Mouse (Mus musculus) CD4-positive, CD25-positive, alpha-beta regulatory T cell, adult 2 months (primary cell): ENCODE measurements around the gene Npcd.

Experiments used
- DNase-seq: peaks from one replicate; pipeline ENCODE4 v3.0.0-alpha.2; 2012; ENCODE audit warnings: low read depth, low spot score

The Npcd gene

DNA sequence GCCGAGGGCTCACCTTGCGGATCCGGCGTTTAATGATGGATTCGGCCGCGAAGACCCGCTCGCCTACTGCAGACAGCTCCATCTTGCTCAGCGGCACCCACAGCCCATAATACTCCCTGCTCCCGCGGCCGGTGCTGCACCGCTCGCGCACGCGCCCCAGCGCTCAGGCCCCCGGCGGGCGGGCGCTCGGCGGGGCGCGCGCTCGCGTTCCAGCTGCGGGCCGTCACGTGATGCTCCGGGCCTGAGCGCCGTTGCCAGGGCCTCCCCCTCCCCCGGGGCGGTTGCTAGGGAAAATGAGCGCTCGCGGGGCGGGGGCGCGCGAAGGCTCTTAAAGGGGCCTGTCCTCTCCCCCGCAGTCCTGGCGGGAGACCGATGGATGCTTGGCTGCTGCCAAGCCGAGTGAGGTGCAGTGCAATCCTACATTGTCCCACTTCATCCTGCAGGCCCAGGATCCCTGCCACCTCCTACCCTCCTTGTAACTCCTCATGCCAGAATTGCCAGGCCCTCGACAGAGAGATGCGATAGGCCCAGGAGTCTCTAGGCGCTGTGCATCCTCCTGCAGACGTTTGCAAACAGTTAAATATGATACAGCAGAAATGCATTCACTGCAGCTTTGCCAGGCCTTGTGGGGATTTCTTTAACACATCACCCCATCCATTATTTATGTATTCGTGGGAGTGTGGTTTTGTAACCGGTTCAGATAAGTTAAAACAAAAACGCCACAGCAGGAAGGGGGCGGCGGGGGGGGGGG is at the start of gene Npcd, which contains the start of gene Cbx6:
Gene Npcd, minus strand, starts transcription at position 108 of the 751 bp plus-strand sequence.
Gene Cbx6, minus strand, starts transcription at position 559 of the 751 bp plus-strand sequence.
- DNase-seq = peak; percentile 93

DNA sequence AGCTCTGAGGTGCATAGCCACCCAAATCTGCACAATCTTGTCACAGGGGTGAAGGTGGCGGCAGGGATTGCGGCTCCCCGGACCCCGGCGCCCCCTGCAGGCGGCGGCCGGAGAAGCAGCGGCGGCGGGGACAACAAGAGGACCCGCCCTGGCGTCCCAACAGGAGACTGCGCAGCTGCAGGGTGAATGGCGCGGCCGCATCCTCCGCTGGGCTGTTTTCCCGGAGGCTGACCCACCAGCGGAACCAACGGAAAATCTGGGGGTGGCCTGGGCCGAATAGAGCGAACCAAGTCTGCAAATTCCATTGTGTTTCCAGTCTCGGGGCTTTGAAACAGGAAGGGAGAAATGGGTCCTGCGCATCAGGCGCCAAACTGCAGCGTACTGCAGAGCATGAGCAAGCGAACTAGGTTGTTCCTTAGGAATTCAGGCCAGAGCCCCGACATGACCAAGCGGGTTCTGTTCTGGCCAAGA is 49.4 kb upstream of the Npcd start:
- peak; percentile 94 for DNase-seq

DNA sequence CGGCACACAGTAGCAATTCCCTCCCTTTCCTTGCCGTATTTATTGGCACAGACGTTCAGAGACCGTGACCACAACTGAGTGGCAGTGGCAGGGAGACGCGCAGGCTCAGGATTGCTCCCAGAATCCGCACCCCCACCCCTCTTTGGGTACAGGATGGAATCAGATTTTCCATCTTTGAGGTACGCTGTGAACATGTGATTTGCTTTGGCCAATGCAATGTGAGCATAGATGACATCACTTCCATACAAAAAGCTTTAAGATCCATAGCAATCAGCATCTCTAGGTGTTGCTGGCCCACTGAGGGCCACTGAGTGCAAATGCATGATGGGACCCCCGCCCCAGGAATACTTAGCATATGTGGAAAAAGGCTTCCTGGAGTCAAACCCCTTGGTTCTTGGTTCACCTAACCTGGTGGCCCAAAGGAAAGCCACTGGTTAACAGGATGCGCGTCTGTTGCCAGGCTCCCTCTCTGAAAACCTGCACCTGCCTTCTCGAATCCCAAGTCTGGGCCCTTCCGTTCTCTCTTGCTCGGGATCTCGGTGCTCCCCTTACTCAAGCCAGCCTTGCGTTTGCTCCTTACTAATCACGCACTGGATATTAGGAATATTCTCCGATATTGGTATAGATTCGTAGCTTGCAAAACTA is 48.7 kb upstream of the Npcd start:
- DNase-seq = peak; percentile 53

DNA sequence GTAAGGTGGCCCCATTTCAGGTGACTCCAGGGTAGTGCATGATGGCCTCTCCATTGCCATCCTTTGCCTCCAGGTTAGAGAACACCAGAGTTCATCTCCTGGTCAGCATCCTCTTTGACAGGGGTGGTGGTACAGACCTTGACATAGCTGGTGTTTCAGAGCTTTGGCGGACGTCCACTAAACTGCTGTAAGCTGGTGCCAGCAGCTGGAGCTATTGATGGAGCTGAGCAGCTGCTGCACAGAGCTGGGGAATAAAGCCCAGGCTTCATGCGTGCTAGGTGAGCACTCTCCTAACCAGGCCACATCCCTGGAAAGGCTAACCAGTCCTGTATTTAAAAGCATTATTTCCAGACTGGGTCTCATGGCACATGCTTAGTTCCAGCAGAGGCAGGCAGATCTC is 46.4 kb upstream of the Npcd start:
- no peak for DNase-seq

DNA sequence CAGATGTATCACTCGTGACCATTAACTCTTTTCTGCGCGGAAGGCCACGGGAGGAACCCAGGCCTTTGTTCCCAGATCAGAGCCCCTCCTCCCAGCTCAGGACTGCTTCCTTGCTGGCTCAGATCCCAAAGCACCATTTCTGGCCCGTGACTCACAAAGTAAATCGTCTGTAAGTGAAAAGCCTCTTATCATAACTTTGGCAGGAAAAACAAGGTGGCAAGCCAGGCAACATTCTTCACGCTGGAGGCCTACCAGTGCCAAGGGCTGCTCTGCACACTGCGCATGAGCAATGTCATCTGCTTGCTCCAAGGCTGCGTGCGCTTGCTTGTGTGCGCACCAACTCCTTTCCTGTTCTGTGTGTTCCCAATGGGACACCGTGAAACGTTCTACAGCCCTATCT is 45.3 kb upstream of the Npcd start:
- no peak for DNase-seq

DNA sequence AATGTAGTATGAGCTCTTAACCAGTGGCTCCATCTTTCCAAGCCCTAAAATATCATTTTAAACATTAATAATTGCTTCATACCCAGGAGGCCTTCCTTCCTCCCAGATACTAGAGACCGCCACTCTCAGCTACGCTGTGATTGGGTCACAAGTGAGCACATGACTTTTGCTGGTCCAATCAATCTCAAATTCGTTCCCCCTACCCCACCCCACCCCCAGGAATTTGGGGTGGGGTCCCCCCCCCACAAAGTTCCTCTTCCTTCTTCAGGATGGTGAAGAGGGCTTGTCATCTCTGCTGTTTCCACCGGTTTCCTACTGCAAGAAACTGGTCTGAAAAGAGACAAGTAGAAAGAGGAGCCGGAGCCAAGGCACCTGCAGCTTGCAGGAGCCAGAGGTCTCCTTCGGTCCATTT is 44.7 kb upstream of the Npcd start:
- DNase-seq = no peak

DNA sequence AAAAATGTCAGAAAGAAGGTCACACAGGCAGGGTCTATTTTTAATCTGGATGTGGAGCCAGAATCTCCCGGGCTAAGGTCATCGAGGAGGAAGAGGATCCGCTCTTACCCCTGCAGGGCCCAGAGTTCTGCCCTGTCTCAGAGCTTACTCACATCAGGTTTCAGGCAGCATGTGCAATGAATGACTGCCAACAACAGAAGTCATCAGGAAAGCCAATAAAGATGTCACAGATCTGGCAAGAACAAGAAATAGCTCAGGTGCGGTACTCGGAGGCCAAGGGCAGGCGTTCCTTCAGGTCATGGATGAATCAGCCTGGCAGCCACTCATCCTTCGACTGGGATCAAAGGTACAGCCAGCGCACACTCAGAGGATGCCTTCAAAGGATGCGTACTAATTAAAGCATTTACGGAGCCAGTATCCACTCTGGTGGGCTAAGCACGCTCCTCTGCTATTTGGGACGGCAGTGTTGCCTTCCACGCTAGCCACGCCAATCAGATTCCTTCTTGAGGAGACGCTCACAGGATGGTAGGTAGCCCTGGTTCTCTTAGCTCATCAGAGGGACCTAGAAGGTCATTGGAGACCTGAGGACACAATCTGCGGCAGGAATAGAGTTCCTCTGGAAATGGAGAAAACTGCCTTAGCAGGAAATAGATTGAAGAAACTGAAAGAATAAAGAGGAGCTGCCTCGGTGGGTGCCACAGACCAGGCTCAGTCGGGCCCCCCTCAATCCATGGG is 41.4 kb upstream of the Npcd start:
- no peak for DNase-seq

DNA sequence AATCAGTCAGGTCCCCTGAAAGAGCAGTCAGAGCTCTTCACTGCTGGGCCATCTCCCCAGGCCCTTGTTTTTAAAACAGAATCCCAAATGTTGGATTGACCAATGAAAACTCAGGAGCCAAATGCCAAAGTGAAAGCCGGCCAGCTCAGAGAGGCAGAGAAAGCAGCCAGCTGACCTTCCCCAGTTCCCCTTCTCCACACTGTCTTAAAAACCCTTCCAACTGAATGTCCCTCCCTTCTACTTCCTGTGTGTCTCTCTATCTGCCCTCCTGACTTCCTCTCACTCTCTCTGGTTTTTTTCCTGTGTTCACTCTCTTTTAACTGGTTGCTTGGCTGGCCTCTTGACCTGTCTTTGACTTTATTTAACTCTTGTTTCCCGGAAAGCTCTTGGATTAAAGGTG is 40.0 kb upstream of the Npcd start:
- no peak for DNase-seq

DNA sequence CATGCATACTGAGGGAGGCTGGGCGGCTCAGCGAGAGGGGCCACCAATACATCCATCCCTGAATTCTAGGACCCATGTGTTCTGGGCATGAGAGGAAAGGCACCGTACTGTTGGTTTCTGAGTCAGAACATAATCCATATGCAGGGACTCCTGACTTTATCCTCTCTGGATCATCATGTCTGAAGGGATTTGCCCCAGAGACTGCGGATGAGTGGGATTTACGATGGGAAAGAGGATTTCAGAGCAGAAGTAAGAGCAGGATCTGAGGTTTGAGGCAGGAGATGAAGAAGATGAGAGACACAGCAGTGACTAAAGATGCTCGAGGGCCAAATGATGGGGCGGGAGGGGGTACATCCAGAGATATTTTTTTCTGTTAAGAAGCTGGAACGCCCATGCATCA is 39.5 kb upstream of the Npcd start:
- no peak for DNase-seq

DNA sequence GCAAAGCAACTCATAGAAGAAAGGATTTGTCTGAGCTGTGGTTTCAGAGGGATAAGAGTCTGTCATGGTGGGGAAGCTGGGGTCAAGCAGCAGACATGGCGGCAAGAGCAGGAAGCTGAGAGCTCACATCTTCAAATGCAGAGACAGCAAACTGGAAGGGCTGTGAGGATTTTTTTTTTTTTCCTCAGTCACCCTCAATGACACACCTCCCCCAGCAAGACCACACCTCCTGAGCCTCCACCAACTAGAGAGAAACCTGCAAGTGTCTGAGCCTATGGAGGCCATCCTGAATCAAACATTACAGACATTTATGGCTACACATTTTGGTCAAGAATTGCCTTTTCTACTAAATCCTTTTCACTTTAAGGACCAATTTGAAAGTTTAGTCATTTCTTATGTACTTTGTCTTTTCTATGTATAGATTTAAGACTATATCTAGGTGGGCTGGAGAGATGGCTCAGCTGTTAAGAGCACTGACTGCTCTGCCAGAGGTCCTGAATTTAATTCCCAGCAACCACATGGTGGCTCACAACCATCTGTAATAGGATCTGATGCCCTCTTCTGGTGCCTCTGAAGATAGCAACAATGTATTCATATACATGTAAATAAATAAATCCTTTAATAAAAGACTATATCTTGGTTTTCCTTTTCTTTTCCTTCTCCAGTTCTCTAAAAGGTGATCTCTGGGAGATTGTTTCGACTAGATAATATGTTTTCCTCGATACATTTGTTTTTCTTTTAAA is 33.4 kb upstream of the Npcd start:
- peak; percentile 35 for DNase-seq

DNA sequence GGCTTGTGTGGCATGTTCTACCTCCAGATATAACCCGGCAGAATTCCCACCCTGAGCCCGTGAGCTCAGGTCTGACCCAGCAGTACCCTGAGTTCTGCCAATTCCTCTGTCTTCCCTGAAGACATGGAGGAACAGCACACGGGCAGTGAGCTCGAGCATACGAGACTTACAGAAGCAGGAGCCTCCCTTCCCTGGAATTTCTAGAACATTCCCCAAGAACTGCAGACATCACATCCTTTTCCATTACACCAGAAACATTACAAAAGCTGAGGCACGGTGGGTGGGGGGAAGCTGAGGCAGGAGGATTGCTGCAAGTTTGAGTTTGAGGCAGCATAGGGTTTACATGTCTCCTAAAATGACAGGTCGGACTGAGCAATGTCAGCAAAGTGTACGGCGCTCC is 25.8 kb upstream of the Npcd start:
- no peak for DNase-seq

DNA sequence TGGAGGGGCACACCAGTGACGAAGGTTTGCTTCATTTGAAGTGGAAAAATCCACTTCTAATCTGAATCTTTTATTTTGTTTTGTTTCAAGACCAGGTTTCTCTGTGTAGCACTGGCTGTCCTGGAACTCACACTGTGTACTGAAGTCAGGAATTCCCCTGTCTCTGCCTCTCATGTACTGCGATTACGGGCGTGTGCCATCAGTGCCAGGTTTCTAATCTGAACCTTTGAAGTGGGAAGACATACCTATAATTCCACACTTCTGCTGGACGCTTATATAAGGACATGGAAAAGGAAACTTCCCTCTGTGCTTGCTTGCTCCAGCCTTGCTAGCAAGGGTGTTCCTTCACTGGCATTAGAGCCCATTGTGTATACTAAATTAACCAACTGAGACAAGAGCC is 24.9 kb upstream of the Npcd start:
- no peak for DNase-seq

DNA sequence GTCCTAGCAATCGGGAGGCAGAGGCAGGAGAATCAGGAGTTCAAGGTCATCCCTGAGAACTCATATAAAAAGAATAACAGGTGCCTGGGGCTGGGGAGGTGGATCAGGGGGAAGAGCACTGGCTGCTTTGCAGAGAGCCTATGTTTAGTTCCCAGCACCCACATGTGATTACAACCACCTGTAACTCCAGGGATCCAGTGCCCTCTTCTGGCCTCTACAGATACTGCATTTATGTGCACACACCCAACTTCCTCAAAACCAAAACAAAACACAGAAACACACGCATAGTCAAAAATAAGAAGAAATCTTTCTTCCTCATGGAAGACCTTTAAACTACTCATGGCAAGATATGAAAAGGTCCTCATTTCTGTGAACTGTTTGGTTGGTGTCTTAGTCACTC is 16.1 kb upstream of the Npcd start:
- no peak for DNase-seq

DNA sequence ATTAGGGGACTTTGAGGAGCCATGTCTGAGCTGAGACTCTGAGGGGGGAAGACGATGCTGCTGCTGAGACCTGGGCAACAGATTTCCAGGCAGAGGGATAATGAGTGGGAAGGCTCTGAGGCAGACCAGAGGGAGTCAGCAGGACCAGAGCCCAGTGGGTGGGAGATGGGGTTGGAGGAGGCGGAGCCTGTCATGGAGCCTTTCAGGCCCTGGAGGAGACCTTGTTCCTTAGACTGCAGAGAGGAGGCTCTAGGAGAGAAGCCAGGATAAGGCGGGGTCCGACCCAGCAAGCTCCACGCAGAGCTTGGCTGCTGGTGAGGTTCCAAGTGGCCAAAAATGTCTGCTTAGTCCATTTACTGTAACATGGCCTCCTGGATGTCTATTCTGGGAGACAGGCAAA is 13.1 kb upstream of the Npcd start:
- no peak for DNase-seq

DNA sequence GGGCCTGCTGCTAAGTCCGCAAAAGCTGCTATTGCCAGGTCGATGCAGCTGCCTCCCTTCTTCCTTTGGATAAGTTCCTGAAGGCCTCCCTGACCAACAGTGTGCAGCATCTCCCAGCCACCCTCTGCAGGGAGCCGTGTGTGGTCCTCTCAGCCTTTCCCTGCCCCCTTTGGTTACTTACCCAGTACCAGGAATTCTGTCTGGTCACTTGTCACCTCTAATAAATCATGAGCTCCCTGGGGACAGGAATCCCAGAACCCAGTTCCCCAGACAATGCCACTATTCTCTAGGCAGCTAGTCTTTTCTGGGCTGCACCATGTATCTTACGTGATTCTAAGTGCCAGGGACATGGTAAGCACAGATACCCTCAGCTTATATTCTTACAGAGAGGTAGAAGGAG is 11.9 kb upstream of the Npcd start:
- DNase-seq = no peak

DNA sequence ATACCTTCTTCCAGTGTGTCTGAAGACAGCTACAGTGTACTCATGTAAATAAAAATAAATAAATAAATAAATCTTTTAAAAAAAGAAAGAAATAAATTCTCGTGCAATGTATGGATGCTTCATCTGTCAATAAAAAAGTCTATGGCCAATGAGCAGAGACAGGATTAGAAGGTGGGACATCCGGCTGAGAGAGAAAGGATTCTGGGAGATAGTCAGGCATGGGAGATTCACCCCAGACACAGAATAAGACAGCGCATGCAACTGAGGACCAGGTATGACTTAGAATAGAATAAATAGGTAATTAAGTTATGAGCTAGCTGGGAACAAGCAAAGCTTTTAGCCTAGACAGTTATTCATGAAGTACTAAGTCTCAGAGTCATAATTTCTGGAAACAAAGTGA is 8.9 kb upstream of the Npcd start:
- no peak for DNase-seq

DNA sequence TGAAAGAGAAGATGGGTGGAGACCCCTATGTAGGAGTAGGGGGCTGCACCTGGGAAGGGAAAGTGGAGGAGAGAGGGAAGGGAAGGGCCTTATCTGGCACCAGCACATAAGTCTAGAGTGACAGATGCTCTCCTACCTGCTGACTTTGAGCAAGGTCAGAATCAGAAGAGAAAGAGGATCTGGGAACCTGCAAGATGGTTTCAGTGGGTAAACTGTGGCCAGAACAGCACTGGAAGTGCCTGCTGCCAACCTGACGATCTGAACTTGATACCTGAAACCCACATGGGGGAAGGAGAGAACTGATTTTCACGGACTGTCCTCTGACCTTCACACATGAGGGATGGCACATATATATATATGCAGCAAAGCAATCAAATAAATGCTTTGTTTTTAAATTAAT is 6.2 kb upstream of the Npcd start:
- no peak for DNase-seq

DNA sequence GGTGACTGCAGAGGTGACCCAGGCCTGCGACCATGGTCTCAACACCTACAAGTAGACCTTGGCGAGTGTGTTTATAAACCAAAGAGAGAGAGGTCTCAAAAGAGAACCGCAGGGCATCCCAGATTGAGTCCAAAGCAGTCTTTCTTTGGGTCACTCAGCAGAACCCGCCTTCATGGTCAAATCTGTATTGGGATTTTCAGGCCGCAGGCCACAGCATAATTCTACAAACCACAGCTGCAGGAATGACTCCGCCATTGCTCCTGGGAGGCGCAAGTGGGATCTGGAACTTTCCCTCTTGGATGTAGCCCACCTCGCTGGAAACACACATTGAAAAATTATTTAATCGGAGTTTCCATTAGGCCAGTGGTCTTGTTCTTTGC is 834 bp upstream of the Npcd start:
- DNase-seq = no peak

DNA sequence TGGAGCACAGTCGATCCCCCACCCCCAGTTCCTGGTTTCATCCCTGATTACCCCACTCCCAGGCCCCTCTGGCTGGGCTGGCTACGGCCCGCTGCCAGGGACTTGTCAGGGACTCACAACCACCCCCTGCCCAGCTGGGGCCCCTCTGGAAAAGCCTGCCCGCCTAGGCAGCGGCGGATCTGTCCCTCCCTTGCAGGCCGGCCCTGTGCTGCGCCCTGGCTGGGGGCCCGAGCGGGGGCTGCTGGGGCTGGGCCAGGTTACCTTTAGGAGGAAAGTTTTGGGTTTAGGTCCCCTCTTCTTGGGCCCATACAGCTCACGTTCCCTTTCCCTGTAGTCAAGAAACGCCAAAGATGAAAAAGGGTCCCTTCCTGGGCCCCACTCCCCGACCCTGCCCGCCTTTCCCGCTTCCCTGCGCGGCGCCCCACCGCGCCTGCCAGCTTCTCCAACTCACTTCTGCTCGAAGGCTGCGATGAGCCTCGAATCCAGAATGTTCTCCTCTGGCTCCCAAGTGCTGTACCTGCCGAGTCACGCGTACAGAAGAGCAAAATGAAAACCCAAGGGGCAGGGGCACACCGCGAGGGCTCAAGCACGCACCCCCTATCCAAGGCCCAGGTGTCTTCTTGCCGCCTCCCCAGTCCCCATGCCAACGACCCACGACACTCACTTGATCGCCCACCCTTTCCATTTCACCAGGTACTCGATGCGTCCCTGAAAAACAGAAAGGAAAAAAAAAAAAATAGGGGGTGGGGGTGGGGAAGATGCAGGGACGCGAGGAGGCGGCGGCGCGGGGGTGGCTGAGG is 586 bp downstream of the Npcd start:
- DNase-seq = peak; percentile 26

DNA sequence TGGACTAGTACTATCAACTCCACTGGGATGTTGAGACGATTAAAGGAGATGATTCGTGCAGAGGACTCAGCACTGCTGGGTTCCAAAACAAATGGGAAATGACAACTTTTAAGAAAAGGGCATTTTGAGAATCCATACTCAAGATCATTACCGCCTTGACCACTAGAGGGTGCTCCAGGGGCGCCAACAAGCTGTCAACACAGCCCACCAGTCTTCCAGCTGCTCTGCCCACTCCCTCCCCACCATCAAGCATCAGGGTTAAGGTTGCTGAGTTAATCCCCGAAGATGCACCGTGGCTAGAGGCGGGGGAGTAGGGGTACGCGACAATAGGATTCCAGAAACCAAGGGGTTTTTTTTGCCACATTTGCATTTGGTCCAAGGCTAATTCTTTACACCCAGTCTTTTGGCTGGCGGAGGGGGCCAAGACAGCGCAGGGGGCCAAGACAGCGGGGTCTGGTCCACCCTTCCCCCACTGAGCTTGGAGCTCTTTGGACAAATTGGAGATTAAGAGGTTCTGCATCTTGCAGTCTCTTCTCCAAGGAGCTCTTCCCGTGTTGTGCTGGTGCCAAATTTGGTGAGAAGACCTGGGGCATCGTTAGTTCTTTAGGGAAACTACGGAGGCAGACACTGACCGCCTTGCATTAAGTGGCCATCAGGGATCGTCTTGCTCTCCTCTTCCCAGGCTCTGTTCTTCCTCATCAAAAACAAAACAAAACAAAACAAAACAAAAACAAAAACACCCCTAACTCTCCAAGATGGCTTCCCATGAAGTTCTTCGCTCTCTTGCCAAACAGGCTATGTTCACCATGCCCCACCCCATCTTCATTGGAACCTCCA is 1.8 kb downstream of the Npcd start:
- peak; percentile 88 for DNase-seq
